Mouse (Mus musculus) hindbrain, embryonic 11.5 days (tissue): ENCODE data around the gene Rln1. TPM values are rescaled to one million over a fixed set of nuclear protein-coding genes. Genes with fewer than 3 reads are reported as not detected.
A peak's percentile ranks its signal among the peaks of the same experiment; 100 is the strongest.

Source experiments
- ATAC-seq: fragments of 200-750 bp; cut with Nextera tagmentation; 2 replicates; pipeline ENCODE4 v1.8.0; 2017; ENCODE audit warnings: mild to moderate bottlenecking, moderate TSS enrichment, moderate library complexity; ENCODE audit not compliant: low FRiP score
- DNase-seq: peaks from one replicate; pipeline ENCODE4 v3.0.0-alpha.2; 2015; ENCODE audit warnings: low spot score
- H3K27ac ChIP-seq: fragments of 300-500 bp; sonication (generic); 2 replicates; pipeline ENCODE4 v1.5.1; 2014; ENCODE audit warnings: mild to moderate bottlenecking, low read depth, low read length
- H3K27me3 ChIP-seq: fragments of 300-500 bp; sonication (generic); 2 replicates; pipeline ENCODE4 v1.6.1; 2014; ENCODE audit warnings: mild to moderate bottlenecking, low read length, moderate library complexity, mixed read lengths; ENCODE audit not compliant: control insufficient read depth, insufficient read depth
- H3K36me3 ChIP-seq: fragments of 300-500 bp; sonication (generic); 2 replicates; pipeline ENCODE4 v1.6.1; 2014; ENCODE audit warnings: mild to moderate bottlenecking, low read length, moderate library complexity, mixed read lengths; ENCODE audit not compliant: control insufficient read depth, insufficient read depth
- H3K4me1 ChIP-seq: fragments of 300-500 bp; sonication (generic); replicated peaks from 2 replicates; pipeline ENCODE4 v1.6.1; 2014; ENCODE audit warnings: low read length, mixed read lengths; ENCODE audit not compliant: control insufficient read depth, insufficient read depth
- H3K4me2 ChIP-seq: fragments of 300-500 bp; sonication (generic); replicated peaks from 2 replicates; pipeline ENCODE4 v1.6.1; 2014; ENCODE audit warnings: mild to moderate bottlenecking, low read depth, low read length
- H3K4me3 ChIP-seq: fragments of 300-500 bp; sonication (generic); 2 replicates; pipeline ENCODE4 v1.5.1; 2014; ENCODE audit warnings: low read depth, low read length
- H3K9ac ChIP-seq: fragments of 300-500 bp; sonication (generic); 2 replicates; pipeline ENCODE4 v1.6.1; 2014; ENCODE audit warnings: low read depth, low read length
- H3K9me3 ChIP-seq: fragments of 300-500 bp; sonication (generic); 2 replicates; pipeline ENCODE4 v1.6.1; 2016; ENCODE audit warnings: low read length; ENCODE audit not compliant: control insufficient read depth
- WGBS: fragments of 180-500 bp; shearing (Covaris S2); extraction: QIAGEN DNeasy Blood & Tissue Kit; methylation state at CpG from one replicate; pipeline ENCODE4 v1.1.7; 2014; 5-methylcytosine and 5-hydroxymethylcytosine counted together
- polyA plus RNA-seq: library from polyadenylated mRNA; unstranded; fragments of >200 nt; fragmentation: Nextera tagmentation; extraction: Ambion mirVana; gene quantifications from 2 replicates; pipeline ENCODE4 v1.2.1, GENCODE M21; 2014

Rln1 gene
- 0.32 and 0.67 TPM in 2 replicates for polyA plus RNA-seq

- 3% methylated on average over 23 of the region's 23 CpGs for WGBS
- peak; percentile 62 for DNase-seq
- H3K27me3 ChIP-seq = no peaks in the 10 kb centered on the region
- peak within 1 kb of the TSS; percentile 38 for H3K4me3 ChIP-seq
- no peaks in the 10 kb centered on the region for H3K36me3 ChIP-seq
- H3K9ac ChIP-seq = peak within 1 kb of the TSS; percentile 48
- H3K27ac ChIP-seq = no peak within 1 kb of the TSS
- H3K9me3 ChIP-seq = no peaks in the 10 kb centered on the region
- peak within 1 kb of the TSS; percentile 59 for H3K4me2 ChIP-seq
- peak; percentile 60; the same call in 1 of the 2 replicates for ATAC-seq
- H3K4me1 ChIP-seq = no peaks in the 10 kb centered on the region
Measured at GRCm38 (mm10) chr19:29334068-29334745, at the start of gene Rln1. Rln1 (minus strand) TSS chr19:29334670.

- Histone ChIP-seq H3K9ac (no peak overlapping the region), H3K27ac (no peak overlapping the region), H3K4me1 (no peaks in the 10 kb centered on the region), H3K36me3 (no peaks in the 10 kb centered on the region), H3K4me3 (no peak overlapping the region), H3K27me3 (no peaks in the 10 kb centered on the region), H3K9me3 (no peaks in the 10 kb centered on the region), H3K4me2 (no peak overlapping the region)
- 95% methylated on average over 5 of the region's 5 CpGs for WGBS
- no peak for ATAC-seq
- no peak for DNase-seq
Measured at GRCm38 (mm10) chr19:29383368-29383767, 48.9 kb upstream of the Rln1 start.

DNA sequence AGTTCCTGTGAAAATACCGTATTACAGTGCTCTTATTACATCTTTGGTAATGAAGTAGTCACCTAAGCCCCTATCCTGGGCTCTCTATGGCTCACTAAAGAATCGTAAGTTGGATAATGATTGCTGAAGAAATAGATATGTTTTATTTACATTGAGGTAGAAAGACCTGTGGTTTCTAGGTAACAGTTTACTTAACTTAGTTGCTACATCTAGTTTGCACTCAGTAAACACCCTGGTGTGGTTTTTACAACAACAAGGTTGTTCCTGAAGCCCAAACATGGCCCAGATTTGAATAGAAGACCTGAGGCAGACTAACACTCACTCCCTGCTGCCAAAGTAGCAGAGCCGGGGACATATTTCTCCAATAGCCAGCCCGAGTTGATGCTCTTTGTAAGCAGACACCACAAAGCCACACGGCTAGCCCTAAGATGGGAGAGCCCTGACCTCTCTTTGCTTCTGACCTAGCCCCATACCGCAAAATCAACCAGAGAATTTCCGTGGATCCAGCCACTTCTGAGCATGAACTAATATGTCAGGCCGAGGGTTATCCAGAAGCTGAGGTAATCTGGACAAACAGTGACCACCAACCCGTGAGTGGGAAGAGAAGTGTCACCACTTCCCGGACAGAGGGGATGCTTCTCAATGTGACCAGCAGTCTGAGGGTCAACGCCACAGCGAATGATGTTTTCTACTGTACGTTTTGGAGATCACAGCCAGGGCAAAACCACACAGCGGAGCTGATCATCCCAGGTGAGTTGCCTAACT lies 45.6 kb upstream of the Rln1 start:
- ATAC-seq = no peak
- Histone ChIP-seq H3K9me3 (no peaks in the 10 kb centered on the region), H3K4me1 (no peaks in the 10 kb centered on the region), H3K9ac (no peak overlapping the region), H3K36me3 (no peaks in the 10 kb centered on the region), H3K27me3 (no peaks in the 10 kb centered on the region), H3K4me3 (no peak overlapping the region), H3K27ac (no peak overlapping the region), H3K4me2 (no peak overlapping the region)
- 90% methylated on average over 14 of the region's 14 CpGs for WGBS
- no peak for DNase-seq

- H3K4me1 ChIP-seq = no peaks in the 10 kb centered on the region
- H3K9ac ChIP-seq = no peak overlapping the region
- no peaks in the 10 kb centered on the region for H3K36me3 ChIP-seq
- DNase-seq = no peak
- no peaks in the 10 kb centered on the region for H3K9me3 ChIP-seq
- H3K4me3 ChIP-seq = no peak overlapping the region
- 73% methylated on average over 3 of the region's 3 CpGs for WGBS
- H3K27me3 ChIP-seq = no peaks in the 10 kb centered on the region
- no peak overlapping the region for H3K27ac ChIP-seq
- H3K4me2 ChIP-seq = no peak overlapping the region
- no peak for ATAC-seq
Measured at GRCm38 (mm10) chr19:29376382-29376781, 41.9 kb upstream of the Rln1 start.

DNA sequence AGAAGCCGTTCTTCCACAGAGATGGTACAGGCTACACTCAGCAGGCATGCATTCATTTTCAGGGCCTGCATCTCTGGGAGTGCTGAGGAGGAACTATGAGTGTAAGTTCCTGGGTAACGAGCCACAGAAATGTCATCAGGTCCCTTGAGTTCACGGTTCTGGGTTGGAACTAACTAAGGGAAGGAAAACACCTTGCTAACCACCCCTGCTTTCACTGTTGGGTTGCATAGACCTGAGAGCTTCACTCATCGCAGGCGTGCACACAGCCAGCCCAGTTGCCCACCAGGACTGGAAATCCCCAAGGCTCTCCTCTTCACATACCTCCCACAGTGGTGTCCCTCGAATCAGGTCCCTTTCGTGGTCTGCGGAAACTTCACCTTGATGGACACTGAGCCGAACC lies 40.5 kb upstream of the Rln1 start:
- 88% methylated on average over 9 of the region's 9 CpGs for WGBS
- Histone ChIP-seq H3K27ac (no peak overlapping the region), H3K9ac (no peak overlapping the region), H3K4me1 (no peaks in the 10 kb centered on the region), H3K4me2 (no peak overlapping the region), H3K9me3 (no peaks in the 10 kb centered on the region), H3K27me3 (no peaks in the 10 kb centered on the region), H3K4me3 (no peak overlapping the region), H3K36me3 (no peaks in the 10 kb centered on the region)
- ATAC-seq (no peak), DNase-seq (no peak)

GRCm38 (mm10) chr19:29373438-29373837 lies 39.0 kb upstream of the Rln1 start:
- no peak overlapping the region for H3K27ac ChIP-seq
- no peaks in the 10 kb centered on the region for H3K36me3 ChIP-seq
- no peak overlapping the region for H3K4me2 ChIP-seq
- no peaks in the 10 kb centered on the region for H3K4me1 ChIP-seq
- no peaks in the 10 kb centered on the region for H3K9me3 ChIP-seq
- no peak overlapping the region for H3K9ac ChIP-seq
- no peaks in the 10 kb centered on the region for H3K27me3 ChIP-seq
- ATAC-seq = no peak
- DNase-seq = no peak
- 46% methylated on average over 11 of the region's 11 CpGs for WGBS
- H3K4me3 ChIP-seq = no peak overlapping the region

DNA sequence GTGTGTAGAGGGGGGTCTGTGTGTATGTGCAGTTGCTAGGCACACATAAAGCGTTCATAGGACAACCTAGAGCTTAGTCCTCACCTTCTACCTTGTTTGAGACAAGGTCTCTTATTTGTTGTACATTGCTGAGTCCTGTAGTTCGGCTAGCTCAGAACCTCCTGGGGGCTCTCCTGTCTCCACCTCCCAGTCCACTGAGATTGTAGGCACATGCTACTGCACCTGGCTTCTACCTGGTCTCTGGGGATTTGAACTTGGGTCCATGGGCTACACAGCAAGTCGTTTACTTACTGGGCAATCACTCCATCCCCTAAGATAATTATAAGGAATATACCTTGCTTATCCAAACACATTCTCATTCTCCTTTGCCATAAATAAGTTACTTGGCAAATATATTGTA lies 38.2 kb upstream of the Rln1 start:
- Histone ChIP-seq H3K36me3 (no peaks in the 10 kb centered on the region), H3K27me3 (no peaks in the 10 kb centered on the region), H3K4me3 (no peak overlapping the region), H3K4me1 (no peaks in the 10 kb centered on the region), H3K4me2 (no peak overlapping the region), H3K27ac (no peak overlapping the region), H3K9me3 (no peaks in the 10 kb centered on the region), H3K9ac (no peak overlapping the region)
- DNase-seq = no peak
- ATAC-seq = no peak
- 95% methylated on average over 3 of the region's 3 CpGs for WGBS

GRCm38 (mm10) chr19:29372138-29372537 lies 37.7 kb upstream of the Rln1 start:
- Histone ChIP-seq H3K36me3 (no peaks in the 10 kb centered on the region), H3K4me3 (no peak overlapping the region), H3K9me3 (no peaks in the 10 kb centered on the region), H3K27me3 (no peaks in the 10 kb centered on the region), H3K27ac (no peak overlapping the region), H3K4me1 (peaks cover 3% of the 10 kb centered on the region; the same call in 1 of the 2 replicates), H3K4me2 (no peak overlapping the region), H3K9ac (no peak overlapping the region)
- ATAC-seq (no peak), DNase-seq (no peak)
- 82% methylated on average over 4 of the region's 4 CpGs for WGBS
